Mouse (Mus musculus): Measurements from ENCODE around the gene Adamtsl4.

DNA sequence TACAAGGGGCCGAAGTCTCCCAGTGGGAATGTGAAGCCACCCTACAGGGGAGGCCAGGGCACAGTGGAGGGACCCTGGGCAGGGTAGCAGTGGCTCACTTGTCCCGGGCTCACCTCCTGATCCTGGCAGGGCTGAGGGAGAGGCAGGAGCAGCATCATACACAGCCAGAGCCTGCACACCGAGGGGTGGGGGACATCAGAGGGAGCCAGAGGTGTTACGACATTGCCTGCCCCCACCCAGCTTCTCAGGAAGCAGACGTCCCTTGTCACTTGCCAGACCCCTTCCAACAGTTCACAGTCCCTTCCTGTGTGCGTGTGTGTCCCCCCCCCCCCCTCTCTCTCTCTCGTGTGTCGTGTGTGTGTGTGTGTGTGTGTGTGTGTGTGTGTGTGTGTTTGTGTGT lies 2.9 kb downstream of the Adamtsl4 start:
- no peak for TF ChIP-seq POLR2A (IDR thresholded peaks at IDR 0.05; ENCODE audit: low read depth, low read length)
- no peak for TF ChIP-seq CTCF (IDR thresholded peaks at IDR 0.05; ENCODE audit: extremely low read depth, insufficient read depth, insufficient read length, insufficient replicate concordance)

Data from spleen, adult 2 months (tissue).